Mouse (Mus musculus) adrenal gland, postnatal 25 days (tissue): ENCODE results near the gene Arid1b. TPM values are rescaled to one million over a fixed set of nuclear protein-coding genes. Genes with fewer than 3 reads are reported as not detected.

Experiments used
- DNase-seq: peaks from one replicate; pipeline ENCODE4 v3.0.0; 2021; ENCODE audit warnings: mixed read lengths
- total RNA-seq: library from RNA; stranded (reverse); gene quantifications from 2 replicates; pipeline ENCODE4 v1.2.3, GENCODE M21; 2021

Gene Arid1b
- total RNA-seq, 1 experiment from 2014 or later, result 85.8 TPM

- DNase-seq, result no peak
These were observed 221.2 kb downstream of the Arid1b start for GRCm38 (mm10) chr17:5215352-5215751.

GRCm38 (mm10) chr17:5216965-5217546, 222.9 kb downstream of the Arid1b start:
- DNase-seq, result no peak

GRCm38 (mm10) chr17:5217852-5218845, 224.0 kb downstream of the Arid1b start:
- DNase-seq, result no peak

- DNase-seq, result peak; percentile 49
These were observed 224.9 kb downstream of the Arid1b start for GRCm38 (mm10) chr17:5218955-5219557.

- no peak for DNase-seq
These were observed 226.9 kb downstream of the Arid1b start for GRCm38 (mm10) chr17:5221041-5221440.

- DNase-seq, result no peak
These were observed 227.4 kb downstream of the Arid1b start for GRCm38 (mm10) chr17:5221558-5221957.

- no peak for DNase-seq
These were observed 228.7 kb downstream of the Arid1b start for GRCm38 (mm10) chr17:5222827-5223226.

GRCm38 (mm10) chr17:5224932-5225331, 230.8 kb downstream of the Arid1b start:
- no peak for DNase-seq

- DNase-seq, result no peak
These were observed 233.0 kb downstream of the Arid1b start for GRCm38 (mm10) chr17:5227136-5227535.

GRCm38 (mm10) chr17:5227950-5228615, 234.0 kb downstream of the Arid1b start:
- no peak for DNase-seq

- no peak for DNase-seq
These were observed 234.6 kb downstream of the Arid1b start for GRCm38 (mm10) chr17:5228616-5229250.

GRCm38 (mm10) chr17:5230063-5230462, 235.9 kb downstream of the Arid1b start:
- no peak for DNase-seq

GRCm38 (mm10) chr17:5232180-5232579, 238.0 kb downstream of the Arid1b start:
- no peak for DNase-seq

- no peak for DNase-seq
These were observed 239.9 kb downstream of the Arid1b start for GRCm38 (mm10) chr17:5233991-5234390.

GRCm38 (mm10) chr17:5235057-5235456, 240.9 kb downstream of the Arid1b start:
- DNase-seq, result no peak

GRCm38 (mm10) chr17:5237765-5238164, 243.6 kb downstream of the Arid1b start:
- no peak for DNase-seq

GRCm38 (mm10) chr17:5238387-5239245, 244.5 kb downstream of the Arid1b start:
- DNase-seq, result no peak

GRCm38 (mm10) chr17:5244526-5244925, 250.4 kb downstream of the Arid1b start:
- DNase-seq, result no peak

- peak; percentile 57 for DNase-seq
These were observed 252.6 kb downstream of the Arid1b start for GRCm38 (mm10) chr17:5246688-5247087.

- no peak for DNase-seq
These were observed 253.1 kb downstream of the Arid1b start for GRCm38 (mm10) chr17:5247247-5247646.

GRCm38 (mm10) chr17:5247737-5248136, 253.6 kb downstream of the Arid1b start:
- no peak for DNase-seq
